Comparison of ENCODE assay signal across 26 mouse cellular contexts in genomic region chr3:52119216-52119615, GRCm38 (mm10). TPM values are rescaled to one million over a fixed set of nuclear protein-coding genes. Genes with fewer than 3 reads are reported as not detected.
DNase-seq lines count a peak whose midpoint lies in the region; ATAC-seq and TF ChIP-seq lines count a peak whose summit lies in the region.
"Had no signal": no experiment of that assay in that cellular context is flagged by ENCODE, and none has a peak within 500 bp of the region (broad histone marks: within the 10 kb centered on the region; RNA-seq: fewer than 3 reads in every experiment).

No protein-coding gene starts in this region.

- TF ChIP-seq POLR2A in kidney, adult 2 months (IDR thresholded peaks at IDR 0.05; ENCODE audit: low read depth, low read length) = no peak

- no peak overlapping the region for H3K4me3 ChIP-seq in kidney, adult 2 months (ENCODE audit: insufficient read depth, low read depth, low read length)
- H3K4me3 ChIP-seq in kidney, embryonic 16.5 days (ENCODE audit: low read length) = no peak overlapping the region
- no peak overlapping the region for H3K4me3 ChIP-seq in lung, postnatal 0 days (ENCODE audit: low read depth, low read length)
- H3K4me3 ChIP-seq: embryonic facial prominence, embryonic 12.5 days; embryonic facial prominence, embryonic 15.5 days; heart, embryonic 12.5 days; heart, embryonic 15.5 days; hindbrain, embryonic 10.5 days had no signal

- WGBS in kidney, adult 2 months = 48% methylated on average over 7 of the region's 7 CpGs
- WGBS in kidney, embryonic 16.5 days = 74% methylated on average over 7 of the region's 7 CpGs
- WGBS in lung, postnatal 0 days = 60% methylated on average over 7 of the region's 7 CpGs

- H3K9ac ChIP-seq in kidney, embryonic 16.5 days (replicated peaks; ENCODE audit: low read length) = no peak overlapping the region
- no peak overlapping the region for H3K9ac ChIP-seq in lung, postnatal 0 days (replicated peaks; ENCODE audit: low read depth)
- H3K9ac ChIP-seq: embryonic facial prominence, embryonic 12.5 days; embryonic facial prominence, embryonic 15.5 days; forebrain, postnatal 0 days; heart, embryonic 12.5 days; heart, embryonic 15.5 days had no signal

- ATAC-seq in kidney, embryonic 16.5 days (ENCODE audit: low FRiP score, low TSS enrichment) = no peak
- no peak for ATAC-seq in lung, postnatal 0 days
- ATAC-seq: CD4-positive, CD25-positive, alpha-beta regulatory T cell, adult 4 months; forebrain, embryonic 14.5 days; forebrain, postnatal 0 days had no signal

- H3K27me3 ChIP-seq in kidney, adult 2 months (replicated peaks; ENCODE audit: control insufficient read depth, insufficient read depth, low read length) = no peaks in the 10 kb centered on the region
- H3K27me3 ChIP-seq in kidney, embryonic 16.5 days (ENCODE audit: insufficient read depth, low read length) = no peaks in the 10 kb centered on the region
- H3K27me3 ChIP-seq in lung, postnatal 0 days (replicated peaks; ENCODE audit: insufficient read depth, low read length) = no peaks in the 10 kb centered on the region
- H3K27me3 ChIP-seq: embryonic facial prominence, embryonic 12.5 days; embryonic facial prominence, embryonic 15.5 days; heart, embryonic 12.5 days; heart, embryonic 15.5 days had no signal

- TF ChIP-seq EP300 in lung, postnatal 0 days (IDR thresholded peaks at IDR 0.05) = no peak

- H3K27ac ChIP-seq in kidney, adult 2 months (ENCODE audit: insufficient read depth, low read depth, low read length) = no peak overlapping the region
- no peak overlapping the region for H3K27ac ChIP-seq in kidney, embryonic 16.5 days (ENCODE audit: low read length)
- H3K27ac ChIP-seq in lung, postnatal 0 days (ENCODE audit: low read length) = no peak overlapping the region
- H3K27ac ChIP-seq: embryonic facial prominence, embryonic 12.5 days; embryonic facial prominence, embryonic 15.5 days; heart, embryonic 15.5 days; hindbrain, embryonic 10.5 days had no signal

- H3K4me1 ChIP-seq in kidney, adult 2 months (ENCODE audit: control insufficient read depth, insufficient read depth, low read length) = no peaks in the 10 kb centered on the region
- H3K4me1 ChIP-seq in kidney, embryonic 16.5 days (ENCODE audit: insufficient read depth, low read length) = peaks cover 7% of the 10 kb centered on the region; the same call in 1 of the 2 replicates
- no peaks in the 10 kb centered on the region for H3K4me1 ChIP-seq in lung, postnatal 0 days (ENCODE audit: insufficient read depth, low read depth, low read length)
- H3K4me1 ChIP-seq: embryonic facial prominence, embryonic 12.5 days; heart, embryonic 12.5 days; heart, embryonic 15.5 days; hindbrain, embryonic 10.5 days had no signal

- no peak overlapping the region for H3K4me2 ChIP-seq in kidney, embryonic 16.5 days (replicated peaks; ENCODE audit: low read depth, low read length)
- no peak overlapping the region for H3K4me2 ChIP-seq in lung, postnatal 0 days (replicated peaks; ENCODE audit: low read depth, low read length)
- H3K4me2 ChIP-seq: embryonic facial prominence, embryonic 12.5 days; embryonic facial prominence, embryonic 15.5 days; heart, embryonic 12.5 days; heart, embryonic 15.5 days had no signal

- no peaks in the 10 kb centered on the region for H3K36me3 ChIP-seq in kidney, adult 2 months (ENCODE audit: control insufficient read depth, insufficient read depth, low read length)
- H3K36me3 ChIP-seq in kidney, embryonic 16.5 days (ENCODE audit: insufficient read depth, low read length) = no peaks in the 10 kb centered on the region
- no peaks in the 10 kb centered on the region for H3K36me3 ChIP-seq in lung, postnatal 0 days (ENCODE audit: insufficient read depth, low read length)
- H3K36me3 ChIP-seq: embryonic facial prominence, embryonic 12.5 days; embryonic facial prominence, embryonic 15.5 days; heart, embryonic 12.5 days; heart, embryonic 15.5 days; hindbrain, embryonic 10.5 days had no signal

- peak; percentile 53 for DNase-seq in kidney, adult 2 months
- peak; percentile 34 to 47 for DNase-seq in kidney, adult 8-10 months
- peak; percentile 49 for DNase-seq in kidney, adult 9 months
- DNase-seq in kidney, postnatal 25 days = peak; percentile 54 to 58
- no peak for DNase-seq in layer of hippocampus, adult 11-12 months (ENCODE audit: low spot score)
- no peak for DNase-seq in lung, postnatal 0 days (ENCODE audit: low spot score)
- DNase-seq in layer of hippocampus, postnatal 25 days (ENCODE audit: extremely low spot score in 1 of 2, low spot score in 1 of 2) = no peak
- DNase-seq: adrenal gland, adult 2 months; adrenal gland, postnatal 14 days; cerebellum, adult 11 months; cerebellum, adult 2 months; cerebellum, adult 9-11 months; cerebellum, postnatal 25 days; forebrain, postnatal 0 days; gastrocnemius, postnatal 25 days; heart, adult 18-20 months; heart, postnatal 10 days; heart, postnatal 36 days had no signal

- H3K9me3 ChIP-seq in kidney, embryonic 16.5 days (ENCODE audit: low read length) = no peaks in the 10 kb centered on the region
- H3K9me3 ChIP-seq in lung, postnatal 0 days (ENCODE audit: low read length) = no peaks in the 10 kb centered on the region
- H3K9me3 ChIP-seq: embryonic facial prominence, embryonic 12.5 days; embryonic facial prominence, embryonic 15.5 days; heart, embryonic 12.5 days; heart, embryonic 15.5 days; hindbrain, embryonic 10.5 days had no signal

- no peak for TF ChIP-seq CTCF in kidney, adult 2 months (conservative IDR thresholded peaks at IDR 0.05; ENCODE audit: insufficient read depth, insufficient read length, low read depth, low read length)
- no peak for TF ChIP-seq CTCF in lung, postnatal 0 days (IDR thresholded peaks at IDR 0.05)

RNA-seq across cellular contexts. Expression of gene Maml3, which starts 14.3 kb away (rescaled TPM):
- polyA plus RNA-seq in kidney, adult 2 months (2012; rRNA removed) = 3.6 and 3.7 TPM in 2 replicates
- polyA plus RNA-seq in kidney, embryonic 16.5 days (2015; fragmentation: Nextera tagmentation; extraction: Ambion mirVana) = 6.7 and 8.1 TPM in 2 replicates
- polyA plus RNA-seq in lung, postnatal 0 days (2015; fragmentation: Nextera tagmentation; extraction: Ambion mirVana) = 5.6 and 7.2 TPM in 2 replicates
- total RNA-seq in layer of hippocampus, postnatal 25 days (2021) = 10 to 100 TPM in 1 of 2 experiments, 1 to 10 TPM in 1; 7.3 to 10.0 TPM

Comparison
In these comparisons a context has a peak if more than half of its experiments do, and no peak if none do; other contexts are left out.
1. DNase-seq: peak in kidney, adult 2 months (single experiment), kidney, adult 8-10 months (2 of 2), kidney, adult 9 months (single experiment) and kidney, postnatal 25 days (2 of 2); none in layer of hippocampus, adult 11-12 months (single experiment), lung, postnatal 0 days (single experiment) and layer of hippocampus, postnatal 25 days (0 of 2).